Mouse (Mus musculus) lung, postnatal 14 days (tissue): ENCODE data around the gene Vps37b.

Experiments
- DNase-seq: peaks from one replicate; pipeline ENCODE4 v3.0.0; 2021

The Vps37b gene

GRCm38 (mm10) chr5:123998370-123998769 is 33.7 kb downstream of the Vps37b start:
- DNase-seq = no peak

- no peak for DNase-seq
Observed at GRCm38 (mm10) chr5:123997811-123998210, 34.3 kb downstream of the Vps37b start.

- no peak for DNase-seq
Observed at GRCm38 (mm10) chr5:123997211-123997751, 34.8 kb downstream of the Vps37b start.

GRCm38 (mm10) chr5:123996695-123997094 is 35.4 kb downstream of the Vps37b start:
- DNase-seq = no peak

- DNase-seq = peak; percentile 54
Observed at GRCm38 (mm10) chr5:123996194-123996593, 35.9 kb downstream of the Vps37b start.

GRCm38 (mm10) chr5:123995388-123995787 is 36.7 kb downstream of the Vps37b start:
- DNase-seq = no peak

GRCm38 (mm10) chr5:123994468-123994867 is 37.6 kb downstream of the Vps37b start:
- peak; percentile 45 for DNase-seq

- DNase-seq = peak; percentile 50
Observed at GRCm38 (mm10) chr5:123993263-123994036, 38.6 kb downstream of the Vps37b start.

- DNase-seq = peak; percentile 94
Observed at GRCm38 (mm10) chr5:123992794-123993193, 39.3 kb downstream of the Vps37b start.

- peak; percentile 67 for DNase-seq
Observed at GRCm38 (mm10) chr5:123992193-123992637, 39.9 kb downstream of the Vps37b start.

GRCm38 (mm10) chr5:123991321-123991720 is 40.7 kb downstream of the Vps37b start:
- no peak for DNase-seq

GRCm38 (mm10) chr5:123989941-123990885 is 41.9 kb downstream of the Vps37b start:
- peak; percentile 72 for DNase-seq

GRCm38 (mm10) chr5:123987511-123987910 is 44.6 kb downstream of the Vps37b start:
- DNase-seq = no peak

GRCm38 (mm10) chr5:123986925-123987324 is 45.1 kb downstream of the Vps37b start:
- no peak for DNase-seq

GRCm38 (mm10) chr5:123985434-123985833 is 46.6 kb downstream of the Vps37b start:
- DNase-seq = no peak

GRCm38 (mm10) chr5:123982838-123983237 is 49.2 kb downstream of the Vps37b start:
- DNase-seq = no peak

- DNase-seq = no peak
Observed at GRCm38 (mm10) chr5:123981250-123981554, 50.9 kb downstream of the Vps37b start.

GRCm38 (mm10) chr5:123980521-123981249 is 51.4 kb downstream of the Vps37b start:
- no peak for DNase-seq

- no peak for DNase-seq
Observed at GRCm38 (mm10) chr5:123979980-123980369, 52.1 kb downstream of the Vps37b start.

GRCm38 (mm10) chr5:123979221-123979979 is 52.7 kb downstream of the Vps37b start:
- no peak for DNase-seq

- DNase-seq = no peak
Observed at GRCm38 (mm10) chr5:123978131-123978530, 53.9 kb downstream of the Vps37b start.

GRCm38 (mm10) chr5:123977231-123977630 is 54.8 kb downstream of the Vps37b start:
- DNase-seq = no peak
